Mouse (Mus musculus): ENCODE measurements around the gene Zbtb42. TPM values are rescaled to one million over a fixed set of nuclear protein-coding genes. Genes with fewer than 3 reads are reported as not detected.

Gene Zbtb42
- polyA plus RNA-seq, 1 experiment from 2014 or later, result 5.1 TPM

DNA sequence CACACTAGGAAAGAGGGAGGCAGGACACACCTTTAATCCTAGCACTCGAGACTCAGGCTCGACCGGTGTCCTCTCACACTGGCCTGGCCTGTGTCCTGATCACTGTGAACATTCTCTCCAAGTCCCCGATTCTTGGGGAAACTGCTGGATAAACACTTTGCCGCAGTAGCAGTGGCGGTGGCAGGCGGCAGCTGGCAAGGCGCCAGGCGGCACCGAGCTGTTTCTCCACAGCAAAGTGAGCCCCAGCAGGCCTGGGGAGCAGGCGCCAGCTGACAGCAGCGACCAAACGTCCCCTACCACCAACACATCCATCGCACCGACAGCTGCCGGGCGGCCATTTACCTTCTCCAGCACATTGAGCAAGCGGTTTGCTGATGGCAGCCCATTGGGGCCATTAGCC is 13.2 kb upstream of the Zbtb42 start:
- H3K4me1 ChIP-seq (ENCODE audit: control insufficient read depth, insufficient read depth, low read length), result peaks cover 52% of the 10 kb centered on the region
- peak overlapping the region; percentile 27 for H3K9ac ChIP-seq (ENCODE audit: low read length)
- 86% methylated on average over 18 of the region's 18 CpGs for WGBS
- peak overlapping the region; percentile 82 for H3K27ac ChIP-seq (ENCODE audit: low read depth, low read length)
- no peak overlapping the region for H3K4me2 ChIP-seq
- DNase-seq (ENCODE audit: low spot score, missing footprints) (no peak), ATAC-seq (ENCODE audit: low FRiP score) (no peak)
- no peaks in the 10 kb centered on the region for H3K27me3 ChIP-seq (ENCODE audit: control insufficient read depth, insufficient read depth, low read length)
- no peaks in the 10 kb centered on the region for H3K9me3 ChIP-seq (ENCODE audit: control insufficient read depth, low read length)
- peaks cover 32% of the 10 kb centered on the region for H3K36me3 ChIP-seq (ENCODE audit: control insufficient read depth, insufficient read depth, low read length)
- no peak overlapping the region for H3K4me3 ChIP-seq (ENCODE audit: low read depth, low read length)

DNA sequence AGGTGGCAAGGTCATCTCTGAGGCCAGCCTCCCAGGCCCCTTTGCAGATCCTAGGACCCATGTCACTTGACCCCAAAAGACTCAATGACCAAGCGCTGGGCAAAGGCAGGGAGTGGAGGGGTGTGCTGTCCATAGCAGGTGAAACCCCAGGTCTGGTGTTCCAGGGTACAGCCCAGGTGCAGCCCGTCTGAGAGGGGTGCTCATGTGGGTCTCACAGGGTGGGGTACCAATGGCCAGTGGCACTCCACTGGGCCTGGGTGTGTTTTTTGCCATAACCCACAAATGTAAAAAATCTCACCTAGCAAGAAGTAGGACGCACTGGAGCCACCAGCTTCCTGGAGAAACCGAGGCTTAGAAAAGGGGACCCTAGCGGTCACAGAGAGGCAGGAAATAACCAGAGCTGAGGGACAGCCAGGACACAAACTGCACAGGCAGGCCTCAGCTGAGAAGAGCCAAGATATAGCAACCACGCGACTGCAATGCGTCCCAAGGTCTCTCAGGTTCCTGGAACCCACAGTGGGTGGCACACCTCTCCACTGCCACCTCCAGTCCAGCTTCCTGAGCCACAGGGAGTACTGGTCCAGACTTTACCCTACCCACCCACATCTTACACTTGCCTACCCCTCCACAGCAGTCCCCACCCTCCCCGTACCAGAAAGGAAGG is 12.6 kb upstream of the Zbtb42 start:
- peak overlapping the region; percentile 27; the same call in 1 of the 2 replicates for H3K9ac ChIP-seq (ENCODE audit: low read length)
- DNase-seq (ENCODE audit: low spot score, missing footprints) (no peak), ATAC-seq (ENCODE audit: low FRiP score) (no peak)
- H3K4me1 ChIP-seq (ENCODE audit: control insufficient read depth, insufficient read depth, low read length), result peaks cover 51% of the 10 kb centered on the region
- no peaks in the 10 kb centered on the region for H3K9me3 ChIP-seq (ENCODE audit: control insufficient read depth, low read length)
- no peak overlapping the region for H3K4me3 ChIP-seq (ENCODE audit: low read depth, low read length)
- WGBS, result 93% methylated on average over 9 of the region's 9 CpGs
- H3K36me3 ChIP-seq (ENCODE audit: control insufficient read depth, insufficient read depth, low read length), result peaks cover 36% of the 10 kb centered on the region
- peak overlapping the region; percentile 82 for H3K27ac ChIP-seq (ENCODE audit: low read depth, low read length)
- H3K27me3 ChIP-seq (ENCODE audit: control insufficient read depth, insufficient read depth, low read length), result no peaks in the 10 kb centered on the region
- no peak overlapping the region for H3K4me2 ChIP-seq

- peaks cover 53% of the 10 kb centered on the region for H3K4me1 ChIP-seq (ENCODE audit: control insufficient read depth, insufficient read depth, low read length)
- no peak overlapping the region for H3K9ac ChIP-seq (ENCODE audit: low read length)
- no peak overlapping the region for H3K4me2 ChIP-seq
- H3K9me3 ChIP-seq (ENCODE audit: control insufficient read depth, low read length), result no peaks in the 10 kb centered on the region
- no peak overlapping the region for H3K27ac ChIP-seq (ENCODE audit: low read depth, low read length)
- WGBS, result 84% methylated on average over 10 of the region's 10 CpGs
- H3K4me3 ChIP-seq (ENCODE audit: low read depth, low read length), result no peak overlapping the region
- no peak for DNase-seq (ENCODE audit: low spot score, missing footprints)
- no peaks in the 10 kb centered on the region for H3K27me3 ChIP-seq (ENCODE audit: control insufficient read depth, insufficient read depth, low read length)
- peaks cover 30% of the 10 kb centered on the region for H3K36me3 ChIP-seq (ENCODE audit: control insufficient read depth, insufficient read depth, low read length)
- no peak for ATAC-seq (ENCODE audit: low FRiP score)
Measured at GRCm38 (mm10) chr12:112667619-112668297, 10.9 kb upstream of the Zbtb42 start.

DNA sequence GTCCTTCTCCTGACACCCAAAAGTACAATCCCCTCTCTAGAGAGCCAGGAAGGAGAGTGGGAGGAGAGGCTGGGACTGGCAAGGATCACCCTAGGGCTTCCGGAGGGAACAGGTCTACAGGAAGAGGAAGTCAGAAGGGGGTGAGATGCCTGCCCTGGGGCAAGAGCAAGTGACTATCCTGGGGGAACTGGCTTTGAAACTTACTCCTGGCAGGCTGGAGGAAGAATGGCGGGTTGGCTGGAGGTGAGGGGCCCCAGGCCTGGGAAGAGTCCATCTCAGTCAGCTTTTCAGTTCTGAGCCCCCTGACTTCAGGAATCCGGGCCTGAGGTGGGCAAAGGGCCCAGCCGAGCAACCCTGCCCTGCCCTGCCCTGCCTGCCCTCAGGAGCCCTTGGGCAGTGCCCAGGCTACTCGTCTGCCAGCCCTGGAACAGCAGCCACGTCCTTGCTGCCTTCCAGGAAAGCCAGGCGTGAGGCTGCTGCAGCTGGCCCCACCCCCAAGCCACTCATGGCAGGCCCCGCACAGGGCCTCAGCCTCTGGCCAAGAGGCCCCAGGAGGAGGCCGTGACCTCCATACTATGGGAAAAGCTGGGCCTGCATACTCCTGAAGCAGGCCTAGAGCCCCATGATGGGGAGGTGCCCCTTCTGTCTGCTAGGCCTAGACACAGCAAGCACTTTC is 7.8 kb upstream of the Zbtb42 start:
- Histone ChIP-seq H3K4me2 (peak overlapping the region; percentile 11; the same call in 1 of the 2 replicates), H3K9me3 (ENCODE audit: control insufficient read depth, low read length) (no peaks in the 10 kb centered on the region), H3K4me3 (ENCODE audit: low read depth, low read length) (no peak overlapping the region), H3K27ac (ENCODE audit: low read depth, low read length) (0 out of 2 replicates have a peak overlapping the region, but pooled peaks have one; percentile 2), H3K27me3 (ENCODE audit: control insufficient read depth, insufficient read depth, low read length) (no peaks in the 10 kb centered on the region), H3K4me1 (ENCODE audit: control insufficient read depth, insufficient read depth, low read length) (peaks cover 36% of the 10 kb centered on the region), H3K36me3 (ENCODE audit: control insufficient read depth, insufficient read depth, low read length) (peaks cover 27% of the 10 kb centered on the region), H3K9ac (ENCODE audit: low read length) (peak overlapping the region; percentile 1; the same call in 1 of the 2 replicates)
- ATAC-seq (ENCODE audit: low FRiP score), result no peak
- WGBS, result 52% methylated on average over 9 of the region's 9 CpGs
- no peak for DNase-seq (ENCODE audit: low spot score, missing footprints)

DNA sequence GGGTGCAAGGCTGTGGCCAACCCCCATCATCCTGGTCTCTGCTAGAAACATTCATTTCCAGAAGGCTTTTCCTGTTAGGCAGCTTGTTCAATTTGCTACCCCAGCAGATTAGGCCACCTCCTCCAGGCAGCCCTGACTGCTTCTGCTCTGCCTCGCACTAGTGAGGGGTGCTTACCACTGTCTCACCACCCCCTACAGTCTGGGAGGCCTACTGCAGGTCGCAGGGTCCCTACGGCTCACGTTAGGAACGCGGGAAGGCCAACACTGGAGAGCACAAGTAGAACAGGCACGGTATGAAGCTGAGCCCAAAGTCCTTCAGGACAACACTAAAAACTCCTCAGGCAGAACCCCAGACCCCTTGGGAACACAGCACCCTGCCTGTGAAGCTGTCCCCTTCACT is 6.7 kb upstream of the Zbtb42 start:
- DNase-seq (ENCODE audit: low spot score, missing footprints) (no peak), ATAC-seq (ENCODE audit: low FRiP score) (no peak)
- peak overlapping the region; percentile 86 for H3K4me2 ChIP-seq
- H3K27me3 ChIP-seq (ENCODE audit: control insufficient read depth, insufficient read depth, low read length), result no peaks in the 10 kb centered on the region
- no peak overlapping the region for H3K4me3 ChIP-seq (ENCODE audit: low read depth, low read length)
- H3K36me3 ChIP-seq (ENCODE audit: control insufficient read depth, insufficient read depth, low read length), result peaks cover 22% of the 10 kb centered on the region
- H3K9ac ChIP-seq (ENCODE audit: low read length), result peak overlapping the region; percentile 2; the same call in 1 of the 2 replicates
- H3K4me1 ChIP-seq (ENCODE audit: control insufficient read depth, insufficient read depth, low read length), result peaks cover 35% of the 10 kb centered on the region
- WGBS, result 80% methylated on average over 7 of the region's 7 CpGs
- no peaks in the 10 kb centered on the region for H3K9me3 ChIP-seq (ENCODE audit: control insufficient read depth, low read length)
- peak overlapping the region; percentile 2 for H3K27ac ChIP-seq (ENCODE audit: low read depth, low read length)

DNA sequence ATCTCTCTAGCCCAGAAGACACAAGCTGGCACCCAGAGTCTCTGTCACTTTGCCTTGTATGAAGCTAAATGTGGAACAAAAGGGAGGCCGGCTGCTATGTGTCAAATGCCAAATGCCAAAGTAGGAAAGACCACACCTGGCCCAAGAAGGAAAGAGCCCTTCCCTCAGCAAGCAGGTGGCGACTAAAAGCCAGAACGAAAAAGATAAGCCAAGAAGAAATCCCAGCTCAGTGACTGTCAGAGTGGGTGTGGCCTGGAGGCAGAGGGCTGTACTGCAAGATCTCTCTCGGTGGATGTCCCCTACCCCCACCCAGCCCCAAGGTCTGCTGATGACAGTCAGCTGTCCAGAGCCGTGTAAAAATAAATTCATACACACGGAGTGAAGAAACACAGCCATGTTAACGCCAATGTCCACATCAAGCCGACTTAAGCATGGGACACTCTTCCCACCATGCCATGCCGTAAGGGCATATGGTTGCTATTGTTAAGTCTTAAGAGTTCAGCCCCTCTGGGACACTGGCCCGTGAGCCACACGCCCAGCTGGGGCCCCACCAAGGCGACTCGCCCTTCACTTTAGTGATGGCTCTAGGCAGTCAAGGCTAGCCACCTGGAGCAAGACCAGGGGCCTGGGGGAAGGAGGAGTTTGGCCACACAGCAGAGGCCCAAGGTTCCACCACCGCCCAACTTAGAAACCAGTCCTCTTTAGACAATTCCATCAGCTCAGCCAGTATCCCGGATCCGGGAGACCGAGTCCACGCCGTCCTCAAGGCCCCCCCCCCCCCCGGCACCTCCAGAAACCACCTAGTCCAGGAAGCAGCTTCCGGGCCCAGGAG is 5.7 kb upstream of the Zbtb42 start:
- Histone ChIP-seq H3K4me1 (ENCODE audit: control insufficient read depth, insufficient read depth, low read length) (peaks cover 37% of the 10 kb centered on the region), H3K4me2 (peak overlapping the region; percentile 86), H3K4me3 (ENCODE audit: low read depth, low read length) (peak overlapping the region; percentile 98), H3K36me3 (ENCODE audit: control insufficient read depth, insufficient read depth, low read length) (peaks cover 16% of the 10 kb centered on the region), H3K9ac (ENCODE audit: low read length) (peak overlapping the region; percentile 100), H3K27ac (ENCODE audit: low read depth, low read length) (peak overlapping the region; percentile 92), H3K9me3 (ENCODE audit: control insufficient read depth, low read length) (no peaks in the 10 kb centered on the region), H3K27me3 (ENCODE audit: control insufficient read depth, insufficient read depth, low read length) (peaks cover 7% of the 10 kb centered on the region; the same call in 1 of the 2 replicates)
- peak; percentile 57 for ATAC-seq (ENCODE audit: low FRiP score)
- WGBS, result 8% methylated on average over 21 of the region's 21 CpGs
- peak; percentile 95 for DNase-seq (ENCODE audit: low spot score, missing footprints)

DNA sequence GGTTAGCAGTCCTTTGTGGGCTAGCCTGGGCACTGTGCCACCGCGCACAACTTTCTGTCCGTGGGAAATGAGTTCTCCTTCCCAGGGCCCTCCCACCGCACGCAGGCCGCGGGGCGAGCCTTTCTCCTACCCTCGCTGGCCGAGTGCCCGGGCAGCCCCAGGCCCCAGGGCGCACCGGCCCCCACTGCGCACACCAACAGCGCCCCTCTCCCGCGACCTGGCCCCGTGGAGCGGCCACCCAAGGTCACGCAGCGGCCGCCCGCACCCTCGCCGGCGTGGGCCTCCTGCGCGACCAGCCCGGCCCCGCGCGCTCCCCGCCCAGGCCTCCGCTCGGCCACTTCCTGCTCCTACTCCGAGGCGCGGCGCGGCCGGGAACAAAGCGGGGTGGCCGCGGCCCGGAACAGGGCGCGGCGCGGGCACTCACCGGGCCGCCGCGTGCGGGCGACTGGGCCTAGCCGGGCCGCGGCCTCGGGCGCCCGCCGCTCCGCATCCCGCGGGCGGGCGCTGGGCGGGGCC is 5.0 kb upstream of the Zbtb42 start:
- under 1% methylated on average over 48 of the region's 68 CpGs for WGBS
- no peak for DNase-seq (ENCODE audit: low spot score, missing footprints)
- Histone ChIP-seq H3K27ac (ENCODE audit: low read depth, low read length) (peak overlapping the region; percentile 92), H3K36me3 (ENCODE audit: control insufficient read depth, insufficient read depth, low read length) (peaks cover 11% of the 10 kb centered on the region), H3K4me1 (ENCODE audit: control insufficient read depth, insufficient read depth, low read length) (peaks cover 39% of the 10 kb centered on the region), H3K9me3 (ENCODE audit: control insufficient read depth, low read length) (no peaks in the 10 kb centered on the region), H3K9ac (ENCODE audit: low read length) (peak overlapping the region; percentile 100), H3K4me3 (ENCODE audit: low read depth, low read length) (peak overlapping the region; percentile 98), H3K27me3 (ENCODE audit: control insufficient read depth, insufficient read depth, low read length) (peaks cover 7% of the 10 kb centered on the region; the same call in 1 of the 2 replicates), H3K4me2 (peak overlapping the region; percentile 86)
- ATAC-seq (ENCODE audit: low FRiP score), result peak; percentile 8

- DNase-seq (ENCODE audit: low spot score, missing footprints) (peak; percentile 97), ATAC-seq (ENCODE audit: low FRiP score) (peak; percentile 9)
- Histone ChIP-seq H3K36me3 (ENCODE audit: control insufficient read depth, insufficient read depth, low read length) (peaks cover 5% of the 10 kb centered on the region), H3K4me1 (ENCODE audit: control insufficient read depth, insufficient read depth, low read length) (peaks cover 43% of the 10 kb centered on the region), H3K4me3 (ENCODE audit: low read depth, low read length) (peak within 1 kb of the TSS; percentile 98), H3K9ac (ENCODE audit: low read length) (peak within 1 kb of the TSS; percentile 100), H3K27me3 (ENCODE audit: control insufficient read depth, insufficient read depth, low read length) (peaks cover 8% of the 10 kb centered on the region), H3K4me2 (peak within 1 kb of the TSS; percentile 86), H3K27ac (ENCODE audit: low read depth, low read length) (peak within 1 kb of the TSS; percentile 92), H3K9me3 (ENCODE audit: control insufficient read depth, low read length) (no peaks in the 10 kb centered on the region)
- under 1% methylated on average over 62 of the region's 70 CpGs for WGBS
Measured at GRCm38 (mm10) chr12:112674132-112675011, 4.3 kb upstream of the Zbtb42 start, which contains the start of gene Akt1. TSS of gene Akt1 (minus strand) at chr12:112674884.
